Mouse (Mus musculus) spleen, postnatal 0 days (tissue): ENCODE results near the gene Dnajc2. TPM values are rescaled to one million over a fixed set of nuclear protein-coding genes. Genes with fewer than 3 reads are reported as not detected.

Source experiments
- polyA plus RNA-seq: library from polyadenylated mRNA; unstranded; fragments of >200 nt; fragmentation: Nextera tagmentation; extraction: Ambion mirVana; gene quantifications from 2 replicates; pipeline ENCODE4 v1.2.1, GENCODE M21; 2015

Dnajc2 gene
- polyA plus RNA-seq, result 60.8 and 62.9 TPM in 2 replicates

GRCm38 (mm10) chr5:21785053-21785452 lies at the start of gene Dnajc2, which contains the start of gene Psmc2:
Dnajc2 (minus strand) TSS chr5:21785251.
Psmc2 (plus strand) TSS chr5:21785283.

GRCm38 (mm10) chr5:21736956-21737585 lies 48.0 kb downstream of the Dnajc2 start, which contains the start of gene Pmpcb:
Pmpcb (plus strand) TSS chr5:21737141.

Other genes starting within 250 kb of the Dnajc2 start
- 6.1 and 9.9 TPM in 2 replicates for gene Lrrc17, start 241.7 kb downstream of the Dnajc2 start, polyA plus RNA-seq
- gene Fbxl13, start 139.6 kb downstream of the Dnajc2 start, polyA plus RNA-seq, result 0.11 TPM in 1 of 2 replicates, not detected in the other
- 15.1 and 16.8 TPM in 2 replicates for gene Armc10, start 139.4 kb downstream of the Dnajc2 start, polyA plus RNA-seq
- 0.86 and 1.3 TPM in 2 replicates for gene Napepld, start 83.9 kb downstream of the Dnajc2 start, polyA plus RNA-seq
- 38.3 and 42.7 TPM in 2 replicates for gene Pmpcb, start 48.1 kb downstream of the Dnajc2 start, polyA plus RNA-seq
- gene Psmc2, start within 50 bp of the Dnajc2 start, polyA plus RNA-seq, result 118 and 131 TPM in 2 replicates
- gene Slc26a5, start 80.4 kb upstream of the Dnajc2 start, polyA plus RNA-seq, result not detected in 2 replicates